Mouse (Mus musculus) ES-Bruce4 (cell line): ENCODE results near the gene Srsf11. TPM values are rescaled to one million over a fixed set of nuclear protein-coding genes. Genes with fewer than 3 reads are reported as not detected.

Source experiments
- H3K27ac ChIP-seq: 2 replicates; pipeline ENCODE4 v1.5.1; 2012; ENCODE audit warnings: low read length, inconsistent platforms; ENCODE audit not compliant: insufficient read depth
- H3K27me3 ChIP-seq: 2 replicates; pipeline ENCODE4 v1.6.1; 2012; ENCODE audit warnings: mild to moderate bottlenecking, low read length, inconsistent platforms; ENCODE audit not compliant: control insufficient read depth, poor library complexity, insufficient read depth, severe bottlenecking
- H3K36me3 ChIP-seq: 2 replicates; pipeline ENCODE4 v1.6.1; 2012; ENCODE audit warnings: inconsistent platforms, mild to moderate bottlenecking, low read length, moderate library complexity; ENCODE audit not compliant: control insufficient read depth, poor library complexity, insufficient read depth, severe bottlenecking
- H3K4me1 ChIP-seq: one replicate; pipeline ENCODE4 v1.8.1; 2011; ENCODE audit warnings: low read length; ENCODE audit not compliant: control insufficient read depth, insufficient read depth
- H3K4me3 ChIP-seq: 2 replicates; pipeline ENCODE4 v1.5.1; 2011; ENCODE audit warnings: low read depth, mild to moderate bottlenecking, low read length
- H3K9ac ChIP-seq: 2 replicates; pipeline ENCODE4 v1.6.1; 2012; ENCODE audit warnings: low read depth, mild to moderate bottlenecking, inconsistent platforms; ENCODE audit not compliant: poor library complexity, severe bottlenecking
- H3K9me3 ChIP-seq: replicated peaks from 2 replicates; pipeline ENCODE4 v1.6.1; 2012; ENCODE audit warnings: mild to moderate bottlenecking, low read length, inconsistent platforms; ENCODE audit not compliant: control insufficient read depth, poor library complexity, insufficient read depth, severe bottlenecking
- CTCF ChIP-seq: IDR thresholded peaks from one replicate; pipeline ENCODE4 v1.8.1; 2011; ENCODE audit warnings: low read depth, low read length
- EP300 ChIP-seq: IDR thresholded peaks from 2 replicates; pipeline ENCODE4 v1.6.1; 2011; ENCODE audit warnings: low read depth, low read length; ENCODE audit not compliant: insufficient read depth
- POLR2A ChIP-seq: IDR thresholded peaks from one replicate; pipeline ENCODE4 v1.8.1; 2011; ENCODE audit warnings: low read length; ENCODE audit not compliant: insufficient read depth
- polyA plus RNA-seq: library from polyadenylated mRNA; stranded (reverse); fragments of >200 nt; gene quantifications from 2 replicates; pipeline ENCODE4 v1.2.4, GENCODE M21; 2011; ENCODE audit warnings: low read depth; ENCODE audit not compliant: missing spikeins, insufficient read depth, insufficient read length

The Srsf11 gene
- polyA plus RNA-seq, 1 experiment, result 342 TPM

DNA sequence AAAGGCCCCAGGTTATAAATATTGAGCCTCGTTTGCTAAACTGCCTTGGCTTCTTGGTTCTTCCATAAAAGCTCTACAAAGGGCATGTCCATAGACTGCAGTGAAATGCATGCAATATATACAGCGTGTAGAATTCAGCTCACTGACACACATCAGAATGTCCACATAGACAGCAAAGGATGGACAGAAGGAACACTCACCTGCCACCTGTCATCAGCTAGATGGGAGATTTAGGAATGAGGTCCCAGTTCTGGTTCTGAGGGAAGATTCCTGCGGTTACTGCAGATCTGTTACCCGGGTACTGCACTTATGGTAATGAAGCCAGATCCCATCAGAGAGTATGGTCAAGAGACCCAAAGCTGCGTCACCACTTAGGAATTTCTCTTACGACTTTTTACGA lies 31.5 kb upstream of the Srsf11 start:
- H3K27ac ChIP-seq, result no peak overlapping the region
- H3K27me3 ChIP-seq, result no peaks in the 10 kb centered on the region
- no peak overlapping the region for H3K4me3 ChIP-seq
- TF ChIP-seq EP300, result no peak
- TF ChIP-seq CTCF, result no peak
- TF ChIP-seq POLR2A, result no peak
- H3K4me1 ChIP-seq, result no peaks in the 10 kb centered on the region
- H3K9me3 ChIP-seq, result no peaks in the 10 kb centered on the region
- peaks cover 14% of the 10 kb centered on the region for H3K36me3 ChIP-seq
- H3K9ac ChIP-seq, result no peak overlapping the region

DNA sequence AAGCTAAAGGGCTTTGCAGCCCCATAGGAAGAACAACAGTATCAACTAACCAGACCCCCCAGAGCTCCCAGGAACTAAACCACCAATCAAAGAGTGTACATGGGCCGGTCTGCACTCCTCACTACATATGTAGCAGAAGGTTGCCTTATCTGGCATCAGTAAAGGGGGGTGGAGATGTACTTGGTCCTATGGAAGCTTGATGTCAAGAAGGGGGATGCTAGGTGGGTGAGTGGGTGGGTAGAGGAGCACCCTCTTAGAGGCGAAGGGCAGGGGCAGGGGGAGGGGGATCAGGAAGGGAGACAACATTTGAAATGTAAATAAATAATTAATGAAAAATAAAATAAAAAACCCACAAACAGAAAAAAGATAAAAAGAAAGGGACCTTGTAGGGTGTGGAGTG lies 28.8 kb upstream of the Srsf11 start:
- no peaks in the 10 kb centered on the region for H3K4me1 ChIP-seq
- H3K27ac ChIP-seq, result no peak overlapping the region
- H3K4me3 ChIP-seq, result no peak overlapping the region
- no peaks in the 10 kb centered on the region for H3K27me3 ChIP-seq
- no peaks in the 10 kb centered on the region for H3K9me3 ChIP-seq
- no peak for TF ChIP-seq EP300
- TF ChIP-seq POLR2A, result no peak
- TF ChIP-seq CTCF, result no peak
- no peak overlapping the region for H3K9ac ChIP-seq
- H3K36me3 ChIP-seq, result peaks cover 17% of the 10 kb centered on the region

DNA sequence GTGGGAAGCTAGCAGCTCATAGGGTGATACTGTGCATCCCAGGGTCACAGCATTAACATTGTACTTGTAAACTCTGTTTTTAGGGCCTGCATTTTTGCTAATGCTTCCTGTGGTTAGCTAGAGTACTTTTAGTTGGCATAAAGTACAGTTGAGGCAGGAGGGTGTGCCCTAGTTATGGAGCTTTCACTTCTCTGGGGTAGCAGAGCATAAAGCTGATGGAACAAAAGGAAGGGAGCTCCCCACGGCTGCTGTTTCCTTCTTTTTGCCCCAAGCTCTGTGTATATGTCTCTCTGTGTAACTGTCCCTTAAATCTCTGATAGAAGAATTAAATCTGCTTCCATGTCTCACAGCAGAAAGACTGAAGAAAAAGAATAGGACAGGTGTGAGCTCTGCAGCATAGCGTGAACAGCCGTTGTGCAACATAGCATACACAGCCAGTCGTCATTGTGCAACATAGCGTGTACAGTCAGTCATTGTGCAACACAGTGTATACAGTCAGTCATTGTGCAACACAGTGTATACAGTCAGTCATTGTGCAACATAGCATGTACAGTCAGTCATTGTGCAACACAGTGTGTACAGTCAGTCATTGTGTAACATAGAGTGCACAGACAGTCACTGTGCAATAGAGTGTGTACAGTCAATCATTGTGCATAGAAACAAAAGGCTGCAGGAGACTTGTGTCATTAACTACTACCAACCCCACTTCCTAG lies 25.5 kb upstream of the Srsf11 start:
- H3K4me3 ChIP-seq, result no peak overlapping the region
- H3K9ac ChIP-seq, result no peak overlapping the region
- no peaks in the 10 kb centered on the region for H3K9me3 ChIP-seq
- no peaks in the 10 kb centered on the region for H3K27me3 ChIP-seq
- H3K36me3 ChIP-seq, result peaks cover 32% of the 10 kb centered on the region
- no peaks in the 10 kb centered on the region for H3K4me1 ChIP-seq
- H3K27ac ChIP-seq, result no peak overlapping the region
- TF ChIP-seq POLR2A (no peak), CTCF (no peak), EP300 (no peak)

DNA sequence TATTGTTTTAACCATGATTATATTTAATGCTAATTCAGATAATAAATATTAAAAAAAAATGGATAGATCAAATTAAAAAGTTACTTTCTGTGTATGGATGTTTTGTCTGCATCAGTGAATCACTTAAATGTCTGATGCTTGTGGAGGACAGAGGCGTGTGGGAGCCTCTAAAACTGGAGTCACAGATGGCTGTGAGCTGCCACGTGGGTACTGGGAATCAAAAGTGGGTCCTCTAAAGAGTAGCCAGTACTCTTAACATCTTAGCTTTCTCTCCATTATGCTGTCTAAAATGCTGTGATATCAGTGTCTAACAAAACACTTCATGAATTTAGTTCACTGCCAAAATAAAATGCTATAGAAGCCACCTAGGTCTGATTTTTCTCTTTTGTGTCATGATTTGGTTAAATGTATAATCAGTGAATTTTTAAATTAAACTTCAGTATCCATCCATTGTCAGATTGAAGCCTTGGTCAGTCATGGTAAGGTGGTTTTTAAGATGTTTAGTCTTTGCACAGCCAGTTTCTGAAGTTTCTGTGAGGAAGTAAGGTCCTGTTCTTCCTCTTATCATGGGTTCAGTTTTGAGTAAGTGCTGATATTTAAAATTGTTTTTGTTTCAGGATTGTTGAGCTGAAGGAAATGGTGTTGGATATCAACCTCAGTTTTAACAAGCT lies 24.3 kb upstream of the Srsf11 start:
- Histone ChIP-seq H3K27ac (no peak overlapping the region), H3K9me3 (no peaks in the 10 kb centered on the region), H3K27me3 (no peaks in the 10 kb centered on the region), H3K4me1 (no peaks in the 10 kb centered on the region), H3K4me3 (no peak overlapping the region), H3K9ac (no peak overlapping the region), H3K36me3 (peaks cover 40% of the 10 kb centered on the region)
- TF ChIP-seq CTCF, result no peak
- TF ChIP-seq EP300, result no peak
- TF ChIP-seq POLR2A, result no peak

DNA sequence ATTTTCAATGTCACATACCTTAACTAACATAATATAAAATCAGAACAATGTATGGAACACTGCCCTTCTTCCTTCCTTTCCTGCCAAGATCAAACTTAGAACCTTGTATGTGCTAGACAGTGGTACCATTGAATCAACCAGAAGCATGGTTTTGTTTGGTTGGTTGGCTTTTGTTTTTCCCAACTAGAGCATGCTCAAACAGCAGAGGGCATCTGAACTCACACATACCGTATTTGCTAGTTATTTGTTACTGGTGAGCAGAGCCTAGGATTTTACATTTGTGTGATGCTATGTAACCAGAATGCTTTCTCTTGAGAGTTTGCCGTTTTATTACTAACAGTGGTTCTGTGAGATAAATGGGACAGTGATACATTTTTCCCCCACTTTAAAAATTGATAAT lies 13.1 kb upstream of the Srsf11 start:
- H3K9ac ChIP-seq, result no peak overlapping the region
- H3K27ac ChIP-seq, result no peak overlapping the region
- no peaks in the 10 kb centered on the region for H3K4me1 ChIP-seq
- H3K9me3 ChIP-seq, result no peaks in the 10 kb centered on the region
- H3K27me3 ChIP-seq, result no peaks in the 10 kb centered on the region
- H3K4me3 ChIP-seq, result no peak overlapping the region
- TF ChIP-seq EP300 (no peak), POLR2A (no peak), CTCF (no peak)
- H3K36me3 ChIP-seq, result peaks cover 5% of the 10 kb centered on the region

DNA sequence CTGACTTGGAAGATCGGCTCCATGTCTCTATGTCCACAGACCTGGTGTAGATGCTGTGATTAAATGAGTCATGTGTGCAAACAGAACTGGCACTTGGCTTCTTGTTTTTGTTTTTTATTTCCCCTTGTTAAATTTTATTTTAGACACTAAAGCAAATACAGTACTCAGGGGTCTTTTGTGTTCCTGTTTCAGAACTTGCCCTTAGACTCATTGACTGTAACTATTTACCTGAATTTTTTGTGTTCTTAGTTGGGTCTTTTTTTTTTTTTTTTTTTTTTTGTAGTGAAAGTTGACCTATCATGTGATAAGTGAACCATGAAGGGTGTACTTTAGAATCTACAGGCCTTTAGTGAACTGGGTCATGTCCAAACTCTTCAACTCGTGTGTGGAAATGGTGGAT lies 4.3 kb upstream of the Srsf11 start:
- no peak overlapping the region for H3K4me3 ChIP-seq
- no peak for TF ChIP-seq POLR2A
- no peak for TF ChIP-seq EP300
- no peak for TF ChIP-seq CTCF
- peaks cover 1% of the 10 kb centered on the region for H3K4me1 ChIP-seq
- no peak overlapping the region for H3K27ac ChIP-seq
- no peaks in the 10 kb centered on the region for H3K27me3 ChIP-seq
- H3K9ac ChIP-seq, result no peak overlapping the region
- H3K9me3 ChIP-seq, result no peaks in the 10 kb centered on the region
- peaks cover 2% of the 10 kb centered on the region; the same call in 1 of the 2 replicates for H3K36me3 ChIP-seq
